Mouse (Mus musculus) heart, embryonic 10.5 days (tissue): Measurements from ENCODE around the gene Zc3h18. TPM values are rescaled to one million over a fixed set of nuclear protein-coding genes. Genes with fewer than 3 reads are reported as not detected.

Experiments
- DNase-seq: peaks from one replicate; pipeline ENCODE4 v3.0.0-alpha.2; 2017; ENCODE audit warnings: low spot score
- H3K27ac ChIP-seq: fragments of 300-500 bp; sonication (generic); 2 replicates; pipeline ENCODE4 v1.5.1; 2016; ENCODE audit warnings: mild to moderate bottlenecking
- H3K27me3 ChIP-seq: fragments of 300-500 bp; sonication (generic); 2 replicates; pipeline ENCODE4 v1.6.1; 2016; ENCODE audit warnings: mild to moderate bottlenecking; ENCODE audit not compliant: poor library complexity, insufficient read depth, severe bottlenecking
- H3K36me3 ChIP-seq: fragments of 300-500 bp; sonication (generic); 2 replicates; pipeline ENCODE4 v1.6.1; 2016; ENCODE audit warnings: mild to moderate bottlenecking, moderate library complexity
- H3K4me1 ChIP-seq: fragments of 300-500 bp; sonication (generic); 2 replicates; pipeline ENCODE4 v1.6.1; 2016; ENCODE audit warnings: mild to moderate bottlenecking
- H3K4me3 ChIP-seq: fragments of 300-500 bp; sonication (generic); 2 replicates; pipeline ENCODE4 v1.5.1; 2016; ENCODE audit warnings: mild to moderate bottlenecking, moderate library complexity
- H3K9me3 ChIP-seq: fragments of 300-500 bp; sonication (generic); 2 replicates; pipeline ENCODE4 v1.6.1; 2016; ENCODE audit warnings: mild to moderate bottlenecking, moderate library complexity
- WGBS: fragments of 180-500 bp; shearing (Covaris S2); methylation state at CpG from one replicate; pipeline ENCODE4 v1.1.7; 2016; 5-methylcytosine and 5-hydroxymethylcytosine counted together
- polyA plus RNA-seq: library from polyadenylated mRNA; unstranded; fragments of >200 nt; fragmentation: Nextera tagmentation; extraction: Ambion mirVana; gene quantifications from 2 replicates; pipeline ENCODE4 v1.2.1, GENCODE M21; 2016

Zc3h18 gene
- polyA plus RNA-seq, 1 experiment from 2014 or later, result 51.0 TPM

- Histone ChIP-seq H3K4me3 (no peak overlapping the region), H3K9me3 (no peaks in the 10 kb centered on the region), H3K27me3 (no peaks in the 10 kb centered on the region), H3K4me1 (peaks cover 24% of the 10 kb centered on the region; the same call in 1 of the 2 replicates), H3K36me3 (peaks cover 48% of the 10 kb centered on the region), H3K27ac (no peak overlapping the region)
- DNase-seq, result no peak
- 84% methylated on average over 24 of the region's 24 CpGs for WGBS
Observed at GRCm38 (mm10) chr8:122423217-122423616, 46.8 kb downstream of the Zc3h18 start.

DNA sequence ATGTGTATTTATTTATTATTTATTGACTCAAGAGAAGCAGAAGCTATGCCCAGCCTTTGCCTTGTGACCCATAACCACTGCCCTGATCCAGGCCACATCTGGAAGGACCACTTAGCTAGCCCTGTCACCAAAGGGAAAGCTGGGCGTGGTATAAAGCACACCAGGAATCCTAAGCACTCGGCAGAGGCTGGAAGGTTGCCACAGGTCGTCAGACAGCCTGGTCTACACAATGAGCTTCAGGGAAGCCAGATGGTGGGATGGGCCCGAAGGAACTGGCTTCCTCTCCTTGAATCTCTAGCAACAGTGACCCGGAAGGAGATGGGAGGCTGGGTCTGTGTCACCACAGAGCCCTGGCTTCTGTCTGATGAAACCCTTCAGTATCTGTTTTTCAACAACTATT lies 47.2 kb downstream of the Zc3h18 start:
- Histone ChIP-seq H3K9me3 (no peaks in the 10 kb centered on the region), H3K27ac (no peak overlapping the region), H3K4me3 (no peak overlapping the region), H3K4me1 (peaks cover 26% of the 10 kb centered on the region; the same call in 1 of the 2 replicates), H3K27me3 (no peaks in the 10 kb centered on the region), H3K36me3 (peaks cover 43% of the 10 kb centered on the region)
- DNase-seq, result no peak
- WGBS, result 44% methylated on average over 5 of the region's 5 CpGs

DNA sequence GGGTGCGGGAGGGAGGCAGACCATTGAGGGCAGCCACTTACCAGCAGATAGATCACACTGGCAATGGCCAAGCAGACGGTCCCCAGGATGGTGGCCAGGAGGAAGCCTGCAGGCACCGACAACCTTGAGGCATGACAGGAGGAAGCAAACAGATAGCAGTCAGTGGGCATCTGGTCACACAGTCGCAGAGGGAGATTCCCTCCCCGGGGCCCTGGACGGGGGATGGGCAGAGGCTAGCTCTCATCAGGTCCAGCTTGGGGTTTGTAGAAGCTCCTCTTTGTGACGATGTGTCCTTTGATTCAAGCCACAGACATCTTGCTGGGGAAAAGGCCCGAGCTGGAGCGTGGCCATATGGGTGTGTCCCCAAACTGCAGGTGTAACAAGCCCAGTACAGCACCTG lies 49.7 kb downstream of the Zc3h18 start:
- H3K4me3 ChIP-seq, result no peak overlapping the region
- no peaks in the 10 kb centered on the region for H3K9me3 ChIP-seq
- peaks cover 26% of the 10 kb centered on the region for H3K4me1 ChIP-seq
- no peak for DNase-seq
- peaks cover 41% of the 10 kb centered on the region for H3K36me3 ChIP-seq
- H3K27me3 ChIP-seq, result no peaks in the 10 kb centered on the region
- no peak overlapping the region for H3K27ac ChIP-seq
- WGBS, result 61% methylated on average over 9 of the region's 9 CpGs

- Histone ChIP-seq H3K27me3 (no peaks in the 10 kb centered on the region), H3K27ac (no peak overlapping the region), H3K4me3 (no peak overlapping the region), H3K9me3 (no peaks in the 10 kb centered on the region), H3K4me1 (peaks cover 41% of the 10 kb centered on the region), H3K36me3 (peaks cover 41% of the 10 kb centered on the region)
- WGBS, result 84% methylated on average over 7 of the region's 7 CpGs
- DNase-seq, result no peak
Observed at GRCm38 (mm10) chr8:122427607-122428006, 51.2 kb downstream of the Zc3h18 start.

- 86% methylated on average over 9 of the region's 9 CpGs for WGBS
- no peaks in the 10 kb centered on the region for H3K9me3 ChIP-seq
- no peak overlapping the region for H3K4me3 ChIP-seq
- peaks cover 39% of the 10 kb centered on the region for H3K36me3 ChIP-seq
- no peaks in the 10 kb centered on the region for H3K27me3 ChIP-seq
- H3K27ac ChIP-seq, result no peak overlapping the region
- peaks cover 46% of the 10 kb centered on the region for H3K4me1 ChIP-seq
- DNase-seq, result no peak
Observed at GRCm38 (mm10) chr8:122428163-122428562, 51.8 kb downstream of the Zc3h18 start.

GRCm38 (mm10) chr8:122430058-122430636 lies 53.7 kb downstream of the Zc3h18 start:
- WGBS, result 78% methylated on average over 10 of the region's 10 CpGs
- Histone ChIP-seq H3K4me3 (no peak overlapping the region), H3K27ac (no peak overlapping the region), H3K9me3 (no peaks in the 10 kb centered on the region), H3K36me3 (peaks cover 44% of the 10 kb centered on the region), H3K4me1 (peaks cover 40% of the 10 kb centered on the region), H3K27me3 (no peaks in the 10 kb centered on the region)
- DNase-seq, result no peak

DNA sequence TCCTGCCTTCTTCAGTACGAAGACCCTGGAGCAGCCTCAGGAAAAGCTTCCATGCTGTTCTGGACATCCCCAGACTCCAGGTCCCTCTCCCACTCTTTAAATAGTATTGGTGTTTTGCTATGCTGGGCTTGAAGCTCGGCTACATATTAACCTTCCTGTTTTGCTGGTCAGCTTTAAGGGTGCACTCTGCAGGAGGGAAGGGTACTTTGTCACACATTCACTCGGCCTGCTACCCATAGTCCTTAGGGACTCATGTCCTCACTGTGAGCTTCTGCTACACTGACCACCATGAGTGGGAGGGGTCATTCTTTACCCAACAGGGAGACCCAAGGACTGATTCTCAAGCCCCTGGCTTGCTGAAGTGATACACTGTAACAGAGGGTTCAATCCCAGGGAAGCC lies 54.2 kb downstream of the Zc3h18 start:
- Histone ChIP-seq H3K27me3 (no peaks in the 10 kb centered on the region), H3K27ac (no peak overlapping the region), H3K9me3 (no peaks in the 10 kb centered on the region), H3K4me3 (no peak overlapping the region), H3K36me3 (peaks cover 45% of the 10 kb centered on the region), H3K4me1 (peaks cover 40% of the 10 kb centered on the region)
- DNase-seq, result no peak
- 81% methylated on average over 3 of the region's 3 CpGs for WGBS

DNA sequence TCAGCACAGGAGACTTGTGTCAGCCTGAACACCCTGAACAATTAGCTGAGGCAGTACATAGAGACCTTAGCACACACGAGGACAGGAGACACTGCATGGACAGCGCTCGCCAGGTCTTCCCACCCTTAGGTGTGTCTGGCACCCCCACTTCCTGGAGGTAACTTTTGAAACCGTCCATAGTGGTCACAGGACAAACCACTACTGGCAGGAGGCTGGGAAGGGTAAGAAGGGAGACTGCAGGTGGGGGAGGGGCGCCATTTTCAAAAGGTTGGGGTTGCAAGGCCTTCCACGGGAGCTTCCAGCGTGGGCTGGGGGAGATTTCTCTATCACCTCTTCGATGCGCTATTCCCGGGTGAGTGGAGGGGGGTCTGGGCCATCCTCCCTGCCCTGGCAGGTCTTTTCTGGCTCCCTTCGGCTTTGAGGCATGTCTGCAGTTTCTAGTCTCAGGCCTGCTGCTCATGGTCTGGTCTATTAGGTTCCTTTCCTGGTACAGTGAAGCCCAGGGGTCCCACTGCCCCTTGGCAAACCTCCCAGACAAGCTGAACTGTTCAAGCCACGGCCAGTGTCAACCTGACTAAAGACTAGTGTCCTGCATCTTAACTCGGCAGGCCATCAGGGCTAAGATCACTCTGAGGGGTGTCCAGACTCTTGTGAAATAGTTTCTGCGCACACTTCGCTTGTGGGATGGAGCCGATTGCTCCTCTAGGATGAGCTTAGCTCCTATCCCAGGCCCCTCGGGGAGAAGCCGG lies 55.5 kb downstream of the Zc3h18 start:
- no peak for DNase-seq
- peak overlapping the region; percentile 91 for H3K27ac ChIP-seq
- no peaks in the 10 kb centered on the region for H3K27me3 ChIP-seq
- H3K4me3 ChIP-seq, result peak overlapping the region; percentile 71
- H3K9me3 ChIP-seq, result no peaks in the 10 kb centered on the region
- H3K36me3 ChIP-seq, result peaks cover 49% of the 10 kb centered on the region
- H3K4me1 ChIP-seq, result peaks cover 40% of the 10 kb centered on the region
- WGBS, result 37% methylated on average over 18 of the region's 18 CpGs

DNA sequence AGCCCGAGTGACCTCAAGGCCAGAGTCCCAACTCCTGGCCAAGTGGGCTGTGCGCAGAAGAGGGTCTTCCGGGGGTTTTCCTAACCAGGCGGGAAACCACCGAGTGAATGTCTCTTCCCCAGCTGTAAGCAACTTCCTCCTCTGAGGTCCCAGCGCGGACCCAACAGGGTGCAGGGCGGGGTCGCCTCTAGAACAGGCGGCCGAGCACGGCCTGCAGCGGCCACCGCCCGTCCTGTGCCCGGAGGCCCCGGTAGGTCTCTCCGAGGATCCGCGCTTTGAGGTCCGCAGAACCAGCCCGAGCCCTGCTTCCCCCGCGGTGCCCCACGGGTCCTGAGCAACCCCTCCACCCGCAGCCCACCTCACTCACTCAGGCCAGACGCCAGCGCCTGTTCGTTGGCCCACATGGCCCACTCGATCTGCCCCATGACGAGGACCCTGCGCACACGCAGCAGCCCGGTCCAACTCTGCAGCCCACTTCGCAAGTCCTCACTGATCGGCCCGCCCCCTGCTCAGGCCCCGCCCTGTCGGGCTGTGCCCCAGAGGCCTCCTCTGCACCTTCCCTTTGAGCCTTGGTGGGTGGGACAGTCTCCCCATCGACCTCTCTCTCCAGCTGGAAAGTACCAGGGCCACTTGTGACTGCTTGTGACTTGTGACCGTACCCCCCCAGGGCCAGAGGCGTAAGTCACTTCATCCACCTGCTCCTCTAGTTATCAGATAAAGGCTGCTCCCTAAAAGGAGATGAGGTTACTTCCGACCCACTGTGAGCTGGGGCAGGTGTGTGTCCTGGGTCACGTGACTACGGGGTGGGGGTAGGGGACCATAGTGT lies 56.2 kb downstream of the Zc3h18 start, which contains the start of gene Cyba:
Gene Cyba, minus strand, starts transcription at position 488 of the 826 bp plus-strand sequence.
- Histone ChIP-seq H3K36me3 (peaks cover 49% of the 10 kb centered on the region), H3K9me3 (no peaks in the 10 kb centered on the region), H3K4me3 (peak within 1 kb of the TSS; percentile 71), H3K27me3 (no peaks in the 10 kb centered on the region), H3K4me1 (peaks cover 43% of the 10 kb centered on the region), H3K27ac (peak within 1 kb of the TSS; percentile 91)
- DNase-seq, result peak; percentile 84
- 4% methylated on average over 45 of the region's 45 CpGs for WGBS

DNA sequence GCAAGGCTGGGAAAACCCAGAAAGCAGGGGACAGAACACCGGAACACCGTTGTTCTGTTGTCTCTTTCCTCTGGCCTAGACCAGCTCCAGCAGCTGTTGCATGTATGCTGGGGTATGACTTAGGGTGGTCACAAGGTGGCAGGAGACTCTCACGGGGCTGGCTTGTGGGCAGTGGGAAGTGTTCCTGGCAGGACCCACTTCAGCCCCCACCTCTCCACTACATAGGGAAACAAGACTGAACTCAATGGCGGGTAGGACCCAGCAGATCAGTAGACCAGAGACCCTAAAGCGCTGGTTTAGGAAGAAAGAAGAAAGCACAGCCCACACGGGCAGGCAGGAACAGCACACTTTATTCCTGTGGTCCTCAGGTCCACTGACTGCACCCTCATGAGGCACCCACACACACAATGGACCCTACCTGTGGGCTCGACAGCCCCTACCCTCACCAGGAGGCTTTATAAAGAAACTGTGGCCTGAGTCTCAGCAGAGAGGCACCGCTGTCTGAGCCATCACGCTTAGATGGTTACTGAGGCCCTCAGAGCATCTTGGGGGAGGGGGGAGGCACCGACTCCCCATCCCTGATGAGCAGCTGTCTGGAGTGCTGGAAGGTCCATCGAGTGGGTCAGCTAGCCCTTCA lies 57.0 kb downstream of the Zc3h18 start:
- Histone ChIP-seq H3K27ac (peak overlapping the region; percentile 91), H3K27me3 (no peaks in the 10 kb centered on the region), H3K4me3 (peak overlapping the region; percentile 71), H3K36me3 (peaks cover 55% of the 10 kb centered on the region), H3K4me1 (peaks cover 50% of the 10 kb centered on the region), H3K9me3 (no peaks in the 10 kb centered on the region)
- no peak for DNase-seq
- WGBS, result 65% methylated on average over 11 of the region's 11 CpGs

DNA sequence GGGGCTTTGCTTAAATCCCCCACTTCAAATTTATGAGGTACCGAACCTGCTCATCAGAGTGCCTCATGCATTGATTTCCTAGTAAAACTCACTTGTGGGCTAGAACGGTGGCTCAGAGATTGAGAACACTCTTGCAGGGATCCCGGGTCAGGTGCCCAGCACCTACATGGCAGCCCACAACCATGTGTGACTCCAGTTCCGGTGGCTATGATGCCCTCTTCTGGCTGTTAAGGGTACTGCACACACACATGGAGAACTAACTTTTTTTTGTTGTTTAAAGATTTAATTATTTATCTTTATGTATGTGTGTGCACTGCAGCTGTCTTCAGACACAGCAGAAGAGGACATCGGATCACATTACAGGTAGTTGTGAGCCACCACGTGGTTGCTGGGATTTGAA lies 59.0 kb downstream of the Zc3h18 start:
- peaks cover 67% of the 10 kb centered on the region for H3K36me3 ChIP-seq
- H3K27me3 ChIP-seq, result no peaks in the 10 kb centered on the region
- peaks cover 49% of the 10 kb centered on the region for H3K4me1 ChIP-seq
- no peak overlapping the region for H3K4me3 ChIP-seq
- 88% methylated on average over 6 of the region's 6 CpGs for WGBS
- H3K27ac ChIP-seq, result no peak overlapping the region
- no peaks in the 10 kb centered on the region for H3K9me3 ChIP-seq
- DNase-seq, result no peak

DNA sequence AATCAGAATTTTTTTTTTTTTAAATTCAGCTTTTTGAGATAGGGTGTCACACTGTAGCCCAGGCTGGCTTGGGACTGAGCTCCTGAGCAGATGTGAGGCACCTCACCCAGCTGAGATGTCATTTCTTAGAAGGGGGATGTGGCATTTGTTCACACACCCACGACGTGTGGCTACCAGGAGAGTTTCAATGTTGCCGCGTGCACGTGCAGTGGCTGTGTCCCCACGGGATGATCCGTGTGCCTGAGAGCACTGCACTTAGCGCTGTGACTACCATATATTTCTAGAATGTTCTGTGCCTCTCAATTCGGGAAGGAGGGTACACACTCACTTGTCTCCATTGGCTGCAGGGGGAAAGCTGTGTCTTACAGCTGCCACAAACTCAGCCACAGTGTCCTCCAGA lies 59.7 kb downstream of the Zc3h18 start:
- Histone ChIP-seq H3K36me3 (peaks cover 65% of the 10 kb centered on the region), H3K27ac (no peak overlapping the region), H3K4me1 (peaks cover 44% of the 10 kb centered on the region), H3K4me3 (no peak overlapping the region), H3K9me3 (no peaks in the 10 kb centered on the region), H3K27me3 (no peaks in the 10 kb centered on the region)
- DNase-seq, result no peak
- 94% methylated on average over 9 of the region's 9 CpGs for WGBS
